Mouse (Mus musculus) heart, postnatal 25 days (tissue): ENCODE measurements around the gene H2-M5. TPM values are rescaled to one million over a fixed set of nuclear protein-coding genes. Genes with fewer than 3 reads are reported as not detected.
"Not testable (repeated sequence)": the region's sequence is repeated elsewhere in the genome, so short reads cannot be mapped to it uniquely, and the experiment has no call there.

Experiments
- DNase-seq: peaks from one replicate; pipeline ENCODE4 v3.0.0; 2022; ENCODE audit warnings: low spot score
- intact Hi-C: fragments of 180-260 bp; cut with DNase I; formaldehyde crosslinking; loops from one replicate; pipeline ENCODE4 v1.15.1; 2025
- total RNA-seq, 2 experiments: library from RNA; stranded (reverse); gene quantifications; 2 replicates each; pipeline ENCODE4 v1.2.3; 2021

Gene H2-M5
- not detected for total RNA-seq

- no peak for DNase-seq
- intact Hi-C loops: no loop called here
These were observed at the start of gene H2-M5 for GRCm38 (mm10) chr17:36989437-36989836. H2-M5 (minus strand) TSS chr17:36989537.

GRCm38 (mm10) chr17:37029162-37029561, 39.8 kb upstream of the H2-M5 start:
- intact Hi-C loops: no loop called here
- no peak for DNase-seq

- peak; percentile 72 for DNase-seq
- intact Hi-C loops: no loop called here
These were observed 39.4 kb upstream of the H2-M5 start for GRCm38 (mm10) chr17:37028683-37029120.

- intact Hi-C loops: no loop called here
- no peak for DNase-seq
These were observed 38.9 kb upstream of the H2-M5 start for GRCm38 (mm10) chr17:37028212-37028611.

GRCm38 (mm10) chr17:37027486-37027885, 38.1 kb upstream of the H2-M5 start:
- intact Hi-C loops: no loop called here
- no peak for DNase-seq

- intact Hi-C loops: no loop called here
- DNase-seq: no peak
These were observed 37.1 kb upstream of the H2-M5 start for GRCm38 (mm10) chr17:37026425-37026824.

GRCm38 (mm10) chr17:37022628-37023576, 33.6 kb upstream of the H2-M5 start, which contains the start of gene Mog:
Mog (minus strand) TSS chr17:37023398.
- intact Hi-C loops: no loop called here
- DNase-seq: no peak

GRCm38 (mm10) chr17:37019242-37019641, 29.9 kb upstream of the H2-M5 start:
- DNase-seq: not testable (repeated sequence)

GRCm38 (mm10) chr17:37018328-37018727, 29.0 kb upstream of the H2-M5 start:
- intact Hi-C loops: no loop called here
- no peak for DNase-seq

More at GRCm38 (mm10) chr17:37019242-37019641, 29.9 kb upstream of the H2-M5 start:
- intact Hi-C loops: not testable (repeated sequence)

GRCm38 (mm10) chr17:37016333-37016732, 27.0 kb upstream of the H2-M5 start:
- intact Hi-C loops: no loop called here
- DNase-seq: no peak

DNA sequence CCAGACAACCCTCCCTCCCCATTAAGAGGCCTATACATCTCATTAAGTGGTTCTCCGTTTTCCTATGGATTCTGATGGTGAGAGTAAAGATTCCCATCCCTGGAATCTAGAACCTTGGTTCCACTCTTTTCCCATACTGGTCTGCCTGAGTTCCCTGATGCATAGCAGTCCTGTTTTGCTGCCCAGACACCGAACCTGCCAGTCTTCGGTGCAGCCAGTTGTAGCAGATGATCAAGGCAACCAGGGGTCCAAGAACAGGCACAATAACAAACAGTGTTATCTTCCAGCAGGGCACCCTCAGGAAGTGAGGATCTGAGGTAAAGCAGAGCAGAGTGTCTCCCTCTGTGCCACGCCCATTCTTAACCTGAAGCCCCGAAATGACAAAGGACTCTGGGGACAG, 22.8 kb upstream of the H2-M5 start:
- intact Hi-C loops: no loop called here
- DNase-seq: no peak

- no peak for DNase-seq
- intact Hi-C loops: no loop called here
These were observed 22.4 kb upstream of the H2-M5 start for GRCm38 (mm10) chr17:37011719-37012118.

DNA sequence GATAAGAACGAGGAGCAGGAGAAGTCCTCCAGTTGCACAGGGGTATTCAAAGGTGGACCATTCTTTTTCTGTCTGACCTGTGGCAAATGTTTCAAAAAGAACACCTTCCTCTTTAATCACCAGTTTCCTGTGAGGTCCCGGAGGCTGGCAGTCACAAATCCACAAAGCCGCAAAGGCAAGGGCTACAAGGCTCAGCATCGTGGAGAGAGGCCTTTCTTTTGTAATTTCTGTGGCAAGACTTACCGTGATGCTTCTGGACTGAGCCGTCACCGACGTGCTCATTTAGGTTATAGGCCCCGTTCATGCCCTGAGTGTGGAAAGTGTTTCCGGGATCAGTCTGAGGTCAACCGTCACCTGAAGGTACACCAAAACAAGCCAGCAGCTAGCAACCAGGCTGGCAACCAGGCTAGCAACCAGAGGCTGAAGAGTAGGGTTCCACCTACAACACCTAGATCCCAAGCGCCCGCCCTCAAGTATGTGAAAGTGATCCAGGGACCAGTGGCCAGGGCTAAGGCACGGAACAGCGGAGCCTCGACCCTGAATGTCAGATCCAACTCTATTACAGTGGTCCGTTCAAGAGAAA, 20.2 kb upstream of the H2-M5 start:
- intact Hi-C loops: no loop called here

GRCm38 (mm10) chr17:37008161-37008560, 18.8 kb upstream of the H2-M5 start:
- DNase-seq: no peak
- intact Hi-C loops: no loop called here

More for the DNA sequence above, 20.2 kb upstream of the H2-M5 start:
- DNase-seq: no peak

- no peak for DNase-seq
- intact Hi-C loops: loop anchor here (5.0 kb wide), 1 partner anchor 44 kb away; the partner anchor contains the start of gene Gabbr1
These were observed 14.0 kb upstream of the H2-M5 start for GRCm38 (mm10) chr17:37003366-37003765.

DNA sequence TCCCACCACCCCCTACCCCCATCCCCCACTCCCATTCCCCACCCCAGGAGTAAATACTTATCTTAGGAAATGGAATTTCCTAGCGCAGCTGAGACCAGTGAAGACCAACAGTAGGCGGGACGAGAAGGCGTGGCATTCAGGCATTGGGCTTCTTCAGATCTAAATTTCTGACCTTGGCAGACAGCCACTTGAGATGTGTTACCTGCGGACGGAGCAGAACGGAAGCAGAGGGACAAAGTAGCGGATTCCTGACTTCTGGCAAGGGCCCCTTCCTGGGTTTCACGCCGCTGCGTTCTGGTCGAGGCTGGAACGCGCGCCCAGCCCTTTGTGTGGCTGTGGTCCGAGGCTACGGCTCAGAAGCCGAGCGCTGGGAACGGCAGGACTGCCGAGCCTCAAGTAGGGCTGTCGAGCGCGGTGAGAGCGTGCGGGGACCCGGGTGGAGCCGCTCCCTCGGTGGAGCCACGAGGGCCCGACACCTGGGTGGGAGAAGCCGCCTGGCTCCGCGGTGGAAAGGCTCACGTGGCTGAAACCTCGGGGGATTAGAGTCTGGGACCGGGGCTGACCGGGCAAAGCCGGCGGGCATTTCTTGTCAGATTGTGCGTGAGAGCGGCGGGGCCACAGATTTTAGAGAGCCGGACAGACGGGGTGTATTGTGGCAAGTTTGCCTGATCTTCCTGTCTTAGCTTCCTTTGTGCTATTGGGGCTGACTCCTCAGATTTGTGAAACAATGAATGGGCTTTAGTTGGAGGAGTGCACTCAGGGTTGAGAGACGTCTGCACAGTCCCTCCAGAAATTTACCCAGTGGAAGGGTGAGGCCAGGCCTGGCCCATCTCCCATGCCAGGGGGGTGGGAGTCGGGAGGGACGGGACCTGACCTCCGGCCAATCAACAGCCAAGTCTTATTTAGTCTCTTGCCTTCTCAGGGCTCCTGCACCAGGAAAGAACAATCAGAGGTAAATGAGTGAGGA, 13.3 kb upstream of the H2-M5 start:
- intact Hi-C loops: loop anchor here (5.0 kb wide), 1 partner anchor 45 kb away; the partner anchor contains the start of gene Gabbr1
- peak; percentile 23 for DNase-seq

DNA sequence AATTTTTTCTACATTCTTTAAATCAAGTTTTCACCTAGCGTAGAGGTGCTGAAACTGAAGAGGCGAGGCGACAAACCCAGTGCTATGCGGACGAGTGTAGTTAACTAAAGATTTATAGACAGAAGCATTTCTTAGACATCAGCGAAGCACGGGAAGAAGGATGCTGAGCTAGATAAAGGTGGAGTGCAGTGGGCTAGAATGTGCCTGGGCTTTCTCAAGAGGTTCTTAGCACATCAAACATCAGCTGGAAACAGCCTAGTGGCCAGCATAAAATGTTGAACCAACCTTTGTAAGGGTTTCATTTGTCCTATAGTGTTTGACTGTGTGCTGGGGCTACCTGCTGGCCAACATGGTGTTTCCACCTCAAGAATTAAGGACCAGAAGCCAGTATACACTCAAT, 11.5 kb upstream of the H2-M5 start, which contains the start of gene Zfp57:
Zfp57 (plus strand) TSS at position 301 of the 400 bp plus-strand sequence.
- intact Hi-C loops: loop anchor here (5.0 kb wide), 1 partner anchor 46 kb away; the partner anchor contains the start of gene Gabbr1
- no peak for DNase-seq

GRCm38 (mm10) chr17:36998477-36998876, 9.1 kb upstream of the H2-M5 start:
- intact Hi-C loops: no loop called here
- no peak for DNase-seq

- peak; percentile 35 for DNase-seq
- intact Hi-C loops: loop anchor here (1.0 kb wide), 1 partner anchor 82 kb away; no protein-coding TSS in a partner anchor
These were observed 7.8 kb upstream of the H2-M5 start for GRCm38 (mm10) chr17:36997033-36997735.
